Mouse (Mus musculus): ENCODE measurements around the gene Banp. TPM values are rescaled to one million over a fixed set of nuclear protein-coding genes. Genes with fewer than 3 reads are reported as not detected.
A peak's percentile ranks its signal among the peaks of the same experiment; 100 is the strongest.

Banp gene
- total RNA-seq, 2 experiments from 2014 or later = 8.8 to 18.7 TPM

DNA sequence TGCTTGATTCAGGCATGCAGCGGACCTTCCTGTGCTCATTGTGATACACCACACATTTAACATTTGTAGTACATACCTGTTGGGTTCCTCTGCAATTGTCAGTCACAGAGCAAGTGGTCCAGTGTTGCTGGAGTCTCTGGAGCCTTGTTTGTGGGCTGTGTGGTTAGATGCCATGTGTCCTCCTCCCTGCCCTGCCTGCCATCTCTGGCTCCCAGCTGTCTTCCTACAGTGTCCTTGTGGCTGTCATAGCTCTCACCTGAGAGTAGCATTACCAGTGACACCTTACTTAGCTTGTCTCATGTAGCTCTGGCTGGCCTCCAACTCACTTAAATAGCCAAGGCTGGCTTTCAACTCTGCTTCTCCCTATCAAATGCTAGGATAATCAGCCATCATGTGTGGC is 69.6 kb downstream of the Banp start:
- H3K4me3 ChIP-seq = no peak overlapping the region
- H3K27ac ChIP-seq = peak overlapping the region; percentile 35
- no peak for DNase-seq
- no peak for TF ChIP-seq CTCF (IDR thresholded peaks at IDR 0.05)
- intact Hi-C loops (cut with DNase I) = no loop called here

GRCm38 (mm10) chr8:122020050-122020771 is 70.7 kb downstream of the Banp start:
- Histone ChIP-seq H3K27ac (peak overlapping the region; percentile 51; the same call in 1 of the 2 replicates), H3K4me3 (no peak overlapping the region)
- no peak for TF ChIP-seq CTCF (IDR thresholded peaks at IDR 0.05)
- DNase-seq = no peak
- intact Hi-C loops (cut with DNase I) = no loop called here

- DNase-seq = peak; percentile 61
- TF ChIP-seq CTCF (IDR thresholded peaks at IDR 0.05) = no peak
- intact Hi-C loops (cut with DNase I) = no loop called here
Measured at GRCm38 (mm10) chr8:122021725-122022124, 72.2 kb downstream of the Banp start.

GRCm38 (mm10) chr8:122022274-122022673 is 72.7 kb downstream of the Banp start:
- TF ChIP-seq CTCF (IDR thresholded peaks at IDR 0.05) = no peak
- intact Hi-C loops (cut with DNase I) = no loop called here
- H3K27ac ChIP-seq = peak overlapping the region; percentile 25
- DNase-seq = no peak
- no peak overlapping the region for H3K4me3 ChIP-seq

More at GRCm38 (mm10) chr8:122021725-122022124, 72.2 kb downstream of the Banp start:
- Histone ChIP-seq H3K27ac (peak overlapping the region; percentile 25), H3K4me3 (no peak overlapping the region)

DNA sequence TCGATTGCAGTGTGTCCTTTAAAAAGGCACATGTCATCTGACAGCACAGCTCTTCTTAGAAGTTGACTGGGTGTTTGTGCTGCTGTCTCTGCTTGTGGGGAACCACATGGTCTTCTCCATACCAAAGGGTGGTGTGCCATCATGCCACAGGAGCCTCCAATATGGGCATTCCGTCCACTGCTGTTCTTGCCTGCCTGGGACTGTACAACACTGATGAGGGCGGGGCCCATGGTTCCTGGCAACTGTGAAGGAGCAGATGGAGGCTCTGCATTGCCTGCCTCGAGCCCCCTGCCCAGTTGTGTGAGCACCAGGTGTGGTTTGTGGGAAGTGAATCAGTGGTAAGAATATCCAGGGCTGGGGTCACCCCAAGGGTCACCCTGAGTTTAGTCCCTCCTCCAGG is 73.2 kb downstream of the Banp start:
- TF ChIP-seq CTCF (IDR thresholded peaks at IDR 0.05) = no peak
- Histone ChIP-seq H3K27ac (no peak overlapping the region; the same call in 1 of the 2 replicates), H3K4me3 (no peak overlapping the region)
- DNase-seq = no peak
- intact Hi-C loops (cut with DNase I) = no loop called here

- TF ChIP-seq CTCF (IDR thresholded peaks at IDR 0.05) = no peak
- H3K4me3 ChIP-seq = no peak overlapping the region
- no peak for DNase-seq
- no peak overlapping the region for H3K27ac ChIP-seq
- intact Hi-C loops (cut with DNase I) = no loop called here
Measured at GRCm38 (mm10) chr8:122025546-122025945, 76.0 kb downstream of the Banp start.

DNA sequence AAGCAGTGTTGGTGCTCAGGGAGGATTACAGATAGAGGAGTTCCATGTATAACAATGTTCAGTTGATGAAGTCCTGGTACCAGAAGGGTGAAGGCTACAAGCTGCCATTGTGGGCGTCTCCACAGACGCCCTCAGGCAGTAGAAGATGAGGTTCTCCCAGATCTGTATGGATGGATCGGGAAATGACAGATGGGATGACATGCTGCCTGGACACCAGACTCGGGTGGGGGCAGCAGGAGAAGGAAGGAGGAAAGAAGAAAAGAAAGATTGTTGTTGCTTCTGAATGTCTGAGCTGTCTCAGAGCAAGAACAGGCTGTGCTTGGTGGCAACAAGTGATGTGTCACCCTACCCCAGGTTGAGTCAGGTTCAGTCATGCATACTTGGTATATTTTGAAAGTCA is 78.6 kb downstream of the Banp start:
- TF ChIP-seq CTCF (IDR thresholded peaks at IDR 0.05) = no peak
- intact Hi-C loops (cut with DNase I) = no loop called here
- no peak for DNase-seq

DNA sequence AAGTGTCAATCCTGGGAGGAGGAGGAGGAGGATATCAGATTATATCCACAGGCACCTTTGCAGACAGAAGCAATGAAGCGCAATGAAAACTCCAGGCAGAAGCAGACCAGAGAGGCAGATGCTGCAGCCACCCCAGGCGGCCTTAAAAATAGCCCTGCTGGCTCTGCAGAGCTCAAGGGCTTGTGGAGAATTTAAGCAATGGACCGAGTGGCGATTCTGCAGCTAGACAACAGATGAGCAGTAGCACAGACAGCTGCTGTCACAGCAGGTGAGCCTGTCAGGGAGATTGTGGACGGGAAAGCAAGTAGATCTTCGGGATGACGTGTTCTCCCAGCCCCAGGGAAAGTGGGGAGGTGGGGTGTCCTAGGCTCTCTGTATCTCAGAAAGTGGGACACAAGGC is 81.4 kb downstream of the Banp start:
- Histone ChIP-seq H3K4me3 (no peak overlapping the region; the same call in 1 of the 2 replicates), H3K27ac (peak overlapping the region; percentile 41; the same call in 1 of the 2 replicates)
- no peak for DNase-seq
- intact Hi-C loops (cut with DNase I) = no loop called here
- no peak for TF ChIP-seq CTCF (IDR thresholded peaks at IDR 0.05)

More for the DNA sequence above, 78.6 kb downstream of the Banp start:
- no peak overlapping the region for H3K27ac ChIP-seq
- no peak overlapping the region for H3K4me3 ChIP-seq

GRCm38 (mm10) chr8:122032741-122033140 is 83.2 kb downstream of the Banp start:
- no peak for DNase-seq
- H3K4me3 ChIP-seq = no peak overlapping the region
- TF ChIP-seq CTCF (IDR thresholded peaks at IDR 0.05) = no peak
- intact Hi-C loops (cut with DNase I) = no loop called here
- no peak overlapping the region for H3K27ac ChIP-seq

DNA sequence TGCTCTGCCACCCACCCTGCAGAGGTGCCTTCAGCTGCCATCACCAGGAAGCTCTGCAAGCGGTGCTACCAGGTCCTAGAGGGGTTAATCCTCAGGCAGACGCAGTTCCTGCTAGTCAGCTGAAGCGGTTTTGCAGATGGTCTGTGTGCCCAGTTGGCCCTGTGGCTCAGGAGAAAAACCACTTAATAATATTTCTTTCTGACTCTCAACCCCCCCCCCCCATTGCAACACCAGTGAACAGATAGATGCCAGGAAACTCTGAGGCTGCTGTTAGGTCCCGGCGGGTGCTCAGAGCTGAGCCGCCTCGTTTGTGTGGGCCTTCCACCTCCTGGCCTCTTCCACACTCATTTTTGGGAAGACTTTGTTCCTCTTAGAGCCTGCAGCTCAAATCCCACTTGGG is 86.0 kb downstream of the Banp start:
- DNase-seq = peak; percentile 55
- no peak for TF ChIP-seq CTCF (IDR thresholded peaks at IDR 0.05)
- Histone ChIP-seq H3K4me3 (no peak overlapping the region), H3K27ac (peak overlapping the region; percentile 64)
- intact Hi-C loops (cut with DNase I) = loop anchor here (5.0 kb wide), 2 partner anchors 43 to 82 kb away; no protein-coding TSS in a partner anchor

DNA sequence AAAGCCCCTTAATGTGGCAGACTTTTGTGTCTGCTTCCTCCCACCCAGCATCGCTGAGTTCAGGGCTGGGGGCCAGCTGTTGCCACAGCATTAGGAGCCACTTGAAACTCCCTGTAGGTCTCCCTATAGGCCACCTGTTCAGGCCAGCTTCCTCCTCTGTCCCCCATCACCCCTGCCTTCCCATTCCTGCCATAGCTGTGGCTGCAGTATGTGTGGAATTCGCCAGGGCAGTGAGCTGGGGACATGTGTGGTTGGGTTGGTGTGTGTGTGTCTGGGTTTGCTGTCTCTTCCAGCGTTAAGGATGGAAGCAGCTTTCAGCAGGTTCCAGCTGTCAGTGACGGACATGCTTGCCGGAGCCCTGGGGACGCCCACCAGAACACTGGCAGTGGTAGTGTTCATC is 86.8 kb downstream of the Banp start:
- Histone ChIP-seq H3K4me3 (no peak overlapping the region), H3K27ac (peak overlapping the region; percentile 64)
- intact Hi-C loops (cut with DNase I) = loop anchor here (5.0 kb wide), 2 partner anchors 44 to 81 kb away; no protein-coding TSS in a partner anchor
- TF ChIP-seq CTCF (IDR thresholded peaks at IDR 0.05) = no peak
- no peak for DNase-seq

GRCm38 (mm10) chr8:122037279-122037678 is 87.7 kb downstream of the Banp start:
- no peak for DNase-seq
- TF ChIP-seq CTCF (IDR thresholded peaks at IDR 0.05) = no peak
- H3K27ac ChIP-seq = peak overlapping the region; percentile 59
- intact Hi-C loops (cut with DNase I) = loop anchor here (5.0 kb wide), 2 partner anchors 45 to 80 kb away; no protein-coding TSS in a partner anchor
- no peak overlapping the region for H3K4me3 ChIP-seq

DNA sequence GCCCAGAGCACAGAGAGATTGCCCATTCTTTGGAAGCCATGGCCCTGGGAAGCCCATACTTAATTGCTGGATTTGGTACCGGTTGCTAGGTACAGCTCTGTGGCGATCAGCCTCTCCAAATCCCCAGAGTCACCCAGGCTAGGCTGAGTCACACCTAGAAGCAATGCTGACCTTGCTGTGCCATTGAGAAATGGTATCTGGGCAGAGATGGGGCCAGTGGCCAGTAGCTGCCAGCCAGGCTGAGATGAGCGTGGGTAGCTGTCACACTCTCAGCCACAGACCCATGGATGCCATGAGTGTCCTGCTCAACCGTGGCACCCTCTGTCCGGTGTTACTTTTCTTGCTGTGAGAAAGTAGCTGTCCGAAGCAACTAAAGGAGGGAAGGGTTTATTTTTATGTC is 88.5 kb downstream of the Banp start:
- Histone ChIP-seq H3K27ac (peak overlapping the region; percentile 59), H3K4me3 (no peak overlapping the region)
- peak; percentile 53 for DNase-seq
- TF ChIP-seq CTCF (IDR thresholded peaks at IDR 0.05) = no peak
- intact Hi-C loops (cut with DNase I) = loop anchor here (5.0 kb wide), 2 partner anchors 46 to 79 kb away; no protein-coding TSS in a partner anchor

Data from gastrocnemius, adult 2 months (tissue).